Mouse (Mus musculus) cerebellum, postnatal 25 days (tissue): ENCODE results near the gene Ddx39b.

Experiments used
- DNase-seq, 2 experiments: peaks; one replicate each; pipeline ENCODE4 v3.0.0; 2021; ENCODE audit warnings: mixed read lengths in 2 of 2

Gene Ddx39b

DNA sequence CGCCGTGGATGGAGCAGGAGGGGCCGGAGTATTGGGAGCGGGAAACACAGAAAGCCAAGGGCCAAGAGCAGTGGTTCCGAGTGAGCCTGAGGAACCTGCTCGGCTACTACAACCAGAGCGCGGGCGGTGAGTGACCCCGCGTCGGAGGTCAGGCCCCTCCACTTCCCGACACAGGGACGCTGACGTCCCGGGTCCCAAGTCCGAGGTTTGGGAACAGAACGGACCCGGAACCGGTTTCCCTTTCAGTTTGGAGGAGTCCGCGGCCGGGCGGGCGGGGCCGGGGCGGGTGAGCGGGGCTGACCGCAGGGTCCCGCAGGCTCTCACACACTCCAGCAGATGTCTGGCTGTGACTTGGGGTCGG is 22.0 kb downstream of the Ddx39b start:
- no peak for DNase-seq

DNA sequence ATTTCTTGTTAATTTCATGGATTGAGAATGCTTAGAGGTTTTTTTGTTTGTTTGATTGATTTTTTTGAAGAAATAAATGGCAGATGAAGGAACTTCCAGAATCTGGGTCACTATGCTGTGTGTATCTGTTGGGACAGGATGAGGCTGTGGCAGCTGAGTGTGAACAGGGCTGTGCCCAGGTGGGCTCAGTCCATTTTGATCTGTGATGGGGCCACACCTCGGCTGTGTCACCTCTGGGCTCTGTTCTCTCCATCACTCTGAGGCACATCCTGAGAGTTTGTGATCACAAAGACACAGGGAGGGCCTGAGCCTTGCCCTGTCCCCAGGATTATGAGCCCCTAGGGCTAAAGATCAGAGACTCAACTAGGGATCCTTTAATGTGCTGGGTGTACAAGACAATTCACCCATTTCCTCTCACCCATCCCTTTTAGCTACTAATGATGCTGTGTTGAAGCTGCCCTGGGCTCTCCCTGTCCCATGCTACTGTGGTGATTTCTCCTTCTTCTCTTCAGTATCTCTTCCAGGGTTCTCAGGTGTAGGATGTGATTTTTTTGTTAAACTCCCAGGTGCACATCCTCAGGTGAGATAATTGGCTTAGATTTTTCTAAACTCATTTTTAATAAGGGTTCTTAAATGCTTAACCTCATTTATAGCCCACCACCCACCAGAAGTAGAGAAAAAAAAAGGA is 26.0 kb downstream of the Ddx39b start:
- DNase-seq: no peak

DNA sequence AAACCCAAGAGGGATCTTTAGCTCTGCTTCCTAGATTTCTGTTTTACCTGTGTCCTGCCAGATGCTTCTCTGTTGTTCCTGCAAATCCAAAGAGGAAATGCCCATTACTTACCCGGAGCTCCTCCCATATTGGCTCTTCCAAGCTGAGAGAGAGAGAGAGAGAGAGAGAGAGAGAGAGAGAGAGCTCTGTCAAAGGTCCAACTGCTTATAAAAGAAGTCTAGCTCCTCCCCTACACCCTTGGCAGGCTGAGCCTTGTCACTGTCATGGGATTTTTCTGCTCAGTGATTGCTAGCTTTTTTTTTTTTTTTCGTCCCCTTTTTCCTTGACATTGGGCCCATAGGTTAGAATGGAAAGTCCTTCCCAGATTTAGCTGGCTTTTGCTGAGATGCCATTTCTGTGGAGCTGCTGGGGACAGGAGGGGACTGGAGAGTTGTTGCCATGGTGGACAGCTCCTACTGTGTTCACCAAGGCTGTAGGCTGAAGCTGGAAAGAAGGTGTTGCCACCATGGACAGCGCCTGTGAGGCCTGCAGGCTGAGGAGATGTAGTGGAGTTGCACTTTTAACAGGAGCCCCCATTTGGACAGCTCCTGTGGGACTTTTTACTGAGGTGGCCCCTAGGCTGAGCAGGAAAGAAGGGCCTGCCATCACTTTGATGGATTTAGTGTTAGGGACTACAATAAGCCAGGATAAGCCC is 28.3 kb downstream of the Ddx39b start:
- DNase-seq: no peak

DNA sequence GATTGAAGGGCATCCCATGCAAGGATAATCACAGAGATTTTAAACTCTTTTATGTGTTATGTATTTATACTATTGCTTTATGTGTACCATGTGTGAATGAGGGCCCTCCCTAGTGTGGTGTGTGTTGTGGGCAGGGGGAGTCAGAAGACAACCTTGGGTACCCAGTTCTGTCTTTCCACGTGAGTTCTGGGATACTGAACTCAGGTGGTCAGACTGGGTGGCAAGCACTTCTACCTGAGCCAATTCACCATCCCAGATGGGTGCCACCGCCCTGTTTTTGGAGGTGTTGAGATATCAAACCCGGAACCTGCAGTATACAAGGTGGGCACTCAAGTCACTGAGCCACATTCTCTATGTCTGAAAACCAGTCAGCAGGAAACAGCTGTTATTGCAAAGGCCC is 30.7 kb downstream of the Ddx39b start:
- DNase-seq: no peak

DNA sequence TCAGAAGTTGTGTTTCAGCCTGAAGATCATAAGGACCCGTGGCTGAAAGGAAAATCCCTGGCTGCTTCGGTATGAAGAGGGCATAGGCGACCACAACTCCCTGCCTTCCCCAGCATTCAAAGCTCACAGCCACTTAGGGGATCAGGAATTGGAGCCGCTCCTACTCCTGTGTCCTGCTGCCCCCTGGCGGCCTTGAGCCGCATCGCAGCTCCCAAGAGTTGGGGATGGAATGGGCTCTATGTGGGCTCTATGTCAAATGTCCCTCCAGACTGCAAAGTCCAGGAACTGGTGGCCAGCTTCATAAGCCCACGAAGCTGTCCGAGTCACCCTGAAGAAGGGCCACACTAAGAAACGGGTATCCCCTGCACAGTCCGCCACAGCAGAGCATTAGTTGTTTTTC is 33.2 kb downstream of the Ddx39b start:
- DNase-seq: peak; percentile 89 to 94

DNA sequence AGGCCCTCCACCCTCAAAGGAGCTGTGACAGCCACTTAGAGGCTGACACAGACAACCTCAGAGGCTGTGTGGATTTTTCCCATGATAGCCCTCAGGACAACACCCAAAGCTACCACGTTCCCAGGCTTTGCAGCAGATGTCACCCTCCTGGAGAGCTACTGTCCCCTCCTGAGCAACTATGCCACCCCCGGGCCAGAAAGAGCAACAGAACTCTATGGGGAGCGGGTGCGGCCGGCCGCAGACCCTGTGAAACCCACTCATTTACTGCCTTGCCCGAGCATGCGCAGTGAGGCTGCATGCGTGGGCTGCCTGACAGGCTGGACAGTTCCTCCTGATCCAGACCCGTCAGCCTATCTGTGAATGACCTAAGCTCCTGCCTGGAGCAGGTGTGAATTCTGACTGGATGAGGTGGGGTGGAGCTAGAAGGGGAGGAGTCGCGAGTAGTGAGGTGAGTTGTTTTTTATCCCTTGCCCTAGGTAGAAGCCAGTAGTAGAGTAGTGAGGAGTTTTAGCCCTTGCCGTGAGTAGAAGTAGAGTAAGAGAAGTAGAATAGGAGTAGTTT is 34.8 kb downstream of the Ddx39b start:
- no peak for DNase-seq

DNA sequence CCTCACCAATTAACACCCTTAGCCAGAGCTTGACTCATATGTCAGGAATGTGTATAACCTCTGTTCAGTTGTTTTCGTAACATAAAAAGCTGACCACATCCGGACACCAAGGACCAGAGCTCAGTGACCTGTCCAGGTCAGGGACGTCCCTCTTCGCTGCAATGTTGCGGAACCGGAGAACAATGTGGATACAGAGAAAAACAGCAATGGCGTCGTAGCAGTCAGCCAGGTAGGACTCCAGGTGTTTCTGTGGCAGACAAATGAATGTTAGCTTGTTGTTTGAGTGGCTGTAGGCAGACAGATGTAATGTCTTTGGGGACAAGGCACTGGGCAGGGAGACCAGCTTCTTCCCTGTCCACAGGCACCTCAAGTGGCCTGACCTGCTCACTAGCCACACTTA is 36.5 kb downstream of the Ddx39b start:
- no peak for DNase-seq

DNA sequence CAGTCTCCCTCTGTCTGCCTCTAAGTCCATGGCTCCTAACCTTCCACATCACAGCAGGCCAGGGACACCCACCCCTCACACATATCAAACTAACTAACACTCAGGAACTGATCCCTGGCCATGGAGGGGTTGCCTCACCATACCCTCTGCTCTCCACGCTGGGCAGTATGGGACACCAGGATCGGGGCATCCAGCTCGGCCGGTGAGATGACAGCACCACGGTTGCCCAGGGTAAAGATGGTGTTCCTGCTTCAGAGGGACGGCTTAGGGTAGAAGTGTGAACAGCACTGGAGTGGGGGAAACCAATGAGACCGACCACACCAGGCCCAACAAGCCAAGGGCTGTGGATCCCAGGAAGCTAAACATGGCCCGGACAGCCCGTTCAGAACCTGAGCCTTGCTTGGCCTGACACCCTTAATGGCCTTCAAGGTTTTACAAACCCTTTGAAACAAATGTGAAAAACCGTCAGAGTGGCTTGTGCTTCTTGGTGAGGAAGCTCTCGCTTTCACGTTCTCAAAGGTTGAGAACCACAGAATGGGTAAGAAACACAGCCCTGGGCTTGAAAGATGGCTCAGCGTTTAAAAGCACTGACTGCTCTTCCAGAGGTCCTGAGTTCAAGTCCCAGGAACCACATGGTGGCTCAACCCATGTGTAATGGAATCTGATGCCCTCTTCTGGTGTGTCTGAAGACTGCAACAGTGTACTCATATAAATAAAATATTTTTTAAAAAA is 37.6 kb downstream of the Ddx39b start:
- no peak for DNase-seq

DNA sequence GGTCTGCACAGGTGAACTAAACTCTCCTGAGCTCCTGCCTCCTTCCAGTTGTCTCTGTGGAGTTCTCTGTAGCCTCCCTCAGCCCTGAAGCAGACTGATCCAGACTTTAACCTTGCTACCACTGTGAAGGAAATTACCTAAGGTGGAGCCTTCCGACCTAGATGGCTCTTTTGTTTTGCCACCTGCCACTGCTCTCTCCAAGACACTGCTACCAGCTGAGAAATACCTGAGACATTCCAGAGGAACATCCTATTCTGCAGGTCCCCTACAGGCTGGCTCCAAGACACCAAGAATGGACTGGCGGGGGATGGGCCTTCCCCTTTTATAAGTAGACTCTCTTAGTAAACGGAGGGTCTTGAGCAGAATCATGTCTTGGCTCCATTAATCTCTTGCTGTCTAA is 38.7 kb downstream of the Ddx39b start:
- no peak for DNase-seq

DNA sequence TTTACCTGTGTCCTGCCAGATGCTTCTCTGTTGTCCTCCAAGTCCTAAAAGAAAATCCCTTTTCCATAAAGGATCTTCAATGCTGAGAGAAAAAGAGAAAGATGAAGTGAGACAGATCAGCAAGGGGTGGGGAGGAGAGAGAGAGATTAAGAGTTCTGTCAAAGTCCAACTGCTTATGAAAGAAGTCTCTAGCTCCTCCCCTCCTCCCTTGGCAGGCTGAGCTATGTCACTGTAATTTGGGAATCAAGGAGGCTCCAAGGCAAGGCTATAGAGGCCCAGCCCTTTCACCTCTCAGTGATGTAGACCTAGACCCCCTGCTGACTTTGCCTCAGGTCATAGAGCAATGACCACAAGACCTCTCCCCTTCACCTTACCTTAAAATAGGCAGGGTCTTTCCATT is 43.9 kb downstream of the Ddx39b start:
- no peak for DNase-seq

DNA sequence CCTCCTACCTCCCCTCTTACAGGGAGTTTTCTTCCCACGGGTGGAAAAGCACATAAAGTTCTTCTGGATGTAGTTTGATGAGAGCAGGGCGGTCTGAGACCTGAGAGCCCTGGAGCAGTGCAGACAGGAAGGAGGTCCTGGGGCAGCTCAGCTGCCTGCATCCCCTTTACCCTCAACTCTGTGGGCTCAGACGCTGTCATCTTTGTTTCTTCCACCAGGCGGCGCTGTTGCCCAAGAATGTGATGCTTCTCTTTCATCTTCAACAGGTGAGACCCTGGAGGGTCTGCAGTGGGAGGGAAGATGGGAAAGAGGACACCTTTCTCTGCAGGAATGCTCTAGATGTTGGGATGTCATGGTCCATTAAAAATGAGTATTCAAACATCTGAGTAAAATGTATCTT is 54.2 kb downstream of the Ddx39b start:
- peak; percentile 35 to 68 for DNase-seq

DNA sequence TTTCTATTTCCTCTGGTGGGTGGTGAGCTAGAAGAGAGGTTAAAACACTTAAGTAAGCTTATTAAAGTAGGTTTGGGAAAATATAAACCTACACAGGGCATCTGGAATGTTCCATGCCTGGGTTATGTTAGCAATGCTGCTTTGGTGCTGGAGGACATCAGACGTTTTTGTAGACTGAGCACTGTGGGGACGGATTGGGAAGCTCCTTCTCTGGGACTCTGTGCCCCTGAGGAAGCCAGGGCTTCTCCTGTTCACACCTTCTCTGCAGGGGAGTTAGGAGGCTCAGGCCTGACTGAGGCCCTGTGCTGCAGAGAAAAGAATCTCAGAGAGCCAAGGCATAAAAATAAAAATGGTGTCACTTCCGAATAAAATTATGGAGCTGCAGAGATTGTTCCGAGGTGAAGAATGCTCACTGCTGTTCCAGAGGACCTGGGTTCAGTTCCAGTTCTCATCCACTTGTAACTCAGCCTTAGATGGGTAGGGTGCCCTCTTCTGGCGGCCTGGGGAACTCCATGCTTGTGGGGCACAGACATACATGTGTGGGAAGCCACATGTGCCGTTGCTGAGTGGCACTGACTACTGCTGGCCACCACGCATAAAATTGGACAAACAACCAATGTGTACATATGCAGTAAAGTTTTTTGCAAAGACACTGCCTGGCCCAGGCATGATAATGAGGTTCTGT is 58.9 kb downstream of the Ddx39b start:
- peak in 1 of 2 experiments; percentile 19 for DNase-seq

DNA sequence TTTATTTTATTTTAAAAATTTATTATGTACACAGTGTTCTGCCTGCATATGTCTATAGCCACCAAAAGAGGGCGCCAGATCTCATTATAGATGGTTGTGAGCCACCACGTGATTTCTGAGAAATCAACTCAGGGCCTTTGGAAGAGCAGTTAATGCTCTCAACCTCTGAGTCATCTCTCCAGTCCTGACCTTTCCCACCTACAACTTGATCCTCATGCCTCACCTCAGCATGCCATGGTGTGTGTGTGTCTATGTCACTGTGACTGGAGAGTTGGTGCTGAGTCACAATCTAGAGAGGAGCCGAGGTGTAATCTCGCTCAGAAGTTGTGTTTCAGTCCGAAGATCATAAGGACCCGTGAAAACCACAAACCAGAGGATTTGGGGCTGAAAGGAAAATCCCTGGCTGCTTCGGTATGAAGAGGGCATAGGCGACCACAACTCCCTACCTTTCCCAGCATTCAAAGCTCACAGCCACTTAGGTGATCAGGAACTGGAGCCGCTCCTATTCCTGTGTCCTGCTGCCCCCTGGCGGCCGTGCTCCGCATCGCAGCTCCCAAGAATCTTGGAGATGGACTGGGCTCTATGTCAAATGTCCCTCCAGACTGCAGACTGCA is 60.2 kb downstream of the Ddx39b start:
- DNase-seq: peak; percentile 92 to 96

DNA sequence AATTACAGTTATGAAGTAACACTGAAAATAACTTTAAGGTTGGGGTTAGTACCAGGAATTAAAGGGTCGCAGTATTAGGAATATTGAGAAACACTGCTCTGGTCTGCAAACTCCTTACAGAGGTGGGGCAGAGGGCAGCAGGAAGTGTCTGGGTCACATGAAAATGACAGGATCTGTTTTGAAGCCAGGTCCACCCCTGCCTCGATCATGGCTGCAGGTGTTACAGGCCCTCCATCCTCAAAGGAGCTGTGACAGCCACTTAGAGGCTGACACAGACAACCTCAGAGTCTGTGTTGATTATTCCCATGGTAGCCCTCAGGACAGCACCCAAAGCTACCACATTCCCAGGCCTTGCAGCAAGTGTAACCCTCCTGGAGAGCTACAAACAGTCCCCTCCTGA is 61.7 kb downstream of the Ddx39b start:
- no peak for DNase-seq
